Mouse (Mus musculus): ENCODE data around the gene Itpkb. TPM values are rescaled to one million over a fixed set of nuclear protein-coding genes. Genes with fewer than 3 reads are reported as not detected.

Itpkb gene
- polyA plus RNA-seq, 1 experiment from 2014 or later, result 1.8 TPM

DNA sequence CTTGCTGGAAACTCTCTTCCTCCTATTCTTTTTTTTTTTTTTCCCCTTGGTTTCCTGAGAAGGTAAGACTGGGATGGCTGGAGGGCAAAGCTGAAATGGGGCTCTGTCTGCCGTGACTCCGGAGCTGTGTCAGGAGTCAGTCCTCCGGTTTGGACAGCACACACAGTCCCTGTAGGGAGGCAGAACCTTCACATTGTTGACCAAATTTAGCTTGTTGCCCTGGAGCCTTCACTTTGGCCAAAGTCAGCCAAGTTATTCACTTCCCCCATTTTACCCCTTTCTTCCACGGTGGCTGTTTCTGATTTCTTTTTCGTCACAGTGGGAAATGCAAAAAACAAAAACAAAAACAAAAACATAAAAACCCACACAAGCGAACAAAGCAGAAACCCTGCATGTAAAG is 18.0 kb upstream of the Itpkb start:
- H3K36me3 ChIP-seq (ENCODE audit: control insufficient read depth, insufficient read depth, low read length), result no peaks in the 10 kb centered on the region
- H3K4me3 ChIP-seq (replicated peaks; ENCODE audit: low read depth, low read length), result no peak overlapping the region
- no peak for ATAC-seq (ENCODE audit: low FRiP score, low TSS enrichment)
- no peaks in the 10 kb centered on the region for H3K9me3 ChIP-seq (ENCODE audit: control insufficient read depth, low read length)
- no peak overlapping the region for H3K4me2 ChIP-seq (ENCODE audit: low read length)
- H3K27me3 ChIP-seq (ENCODE audit: control insufficient read depth, insufficient read depth, low read length), result no peaks in the 10 kb centered on the region
- H3K4me1 ChIP-seq (ENCODE audit: control insufficient read depth, insufficient read depth, low read length), result peaks cover 20% of the 10 kb centered on the region
- WGBS, result 55% methylated on average over 6 of the region's 6 CpGs
- H3K9ac ChIP-seq (replicated peaks; ENCODE audit: low read length), result no peak overlapping the region
- H3K27ac ChIP-seq (replicated peaks; ENCODE audit: low read depth, low read length), result no peak overlapping the region
- no peak for DNase-seq

GRCm38 (mm10) chr1:180312792-180313311 is 17.4 kb upstream of the Itpkb start:
- Histone ChIP-seq H3K9ac (replicated peaks; ENCODE audit: low read length) (peak overlapping the region; percentile 36; the same call in 1 of the 2 replicates), H3K27ac (replicated peaks; ENCODE audit: low read depth, low read length) (peak overlapping the region; percentile 64), H3K27me3 (ENCODE audit: control insufficient read depth, insufficient read depth, low read length) (no peaks in the 10 kb centered on the region), H3K4me2 (ENCODE audit: low read length) (peak overlapping the region; percentile 59), H3K9me3 (ENCODE audit: control insufficient read depth, low read length) (no peaks in the 10 kb centered on the region), H3K4me1 (ENCODE audit: control insufficient read depth, insufficient read depth, low read length) (peaks cover 18% of the 10 kb centered on the region), H3K36me3 (ENCODE audit: control insufficient read depth, insufficient read depth, low read length) (no peaks in the 10 kb centered on the region), H3K4me3 (replicated peaks; ENCODE audit: low read depth, low read length) (no peak overlapping the region)
- DNase-seq (peak; percentile 80), ATAC-seq (ENCODE audit: low FRiP score, low TSS enrichment) (peak; percentile 53; the same call in 1 of the 2 replicates)
- 25% methylated on average over 6 of the region's 6 CpGs for WGBS

GRCm38 (mm10) chr1:180313517-180314440 is 16.5 kb upstream of the Itpkb start:
- peaks cover 17% of the 10 kb centered on the region for H3K4me1 ChIP-seq (ENCODE audit: control insufficient read depth, insufficient read depth, low read length)
- peak overlapping the region; percentile 27 for H3K4me3 ChIP-seq (replicated peaks; ENCODE audit: low read depth, low read length)
- ATAC-seq (ENCODE audit: low FRiP score, low TSS enrichment) (peak; percentile 79; the same call in 1 of the 2 replicates), DNase-seq (peak; percentile 81)
- no peaks in the 10 kb centered on the region for H3K36me3 ChIP-seq (ENCODE audit: control insufficient read depth, insufficient read depth, low read length)
- WGBS, result 11% methylated on average over 20 of the region's 20 CpGs
- H3K9me3 ChIP-seq (ENCODE audit: control insufficient read depth, low read length), result no peaks in the 10 kb centered on the region
- peak overlapping the region; percentile 36; the same call in 1 of the 2 replicates for H3K9ac ChIP-seq (replicated peaks; ENCODE audit: low read length)
- no peaks in the 10 kb centered on the region for H3K27me3 ChIP-seq (ENCODE audit: control insufficient read depth, insufficient read depth, low read length)
- peak overlapping the region; percentile 64 for H3K27ac ChIP-seq (replicated peaks; ENCODE audit: low read depth, low read length)
- peak overlapping the region; percentile 59 for H3K4me2 ChIP-seq (ENCODE audit: low read length)

GRCm38 (mm10) chr1:180314641-180315040 is 15.6 kb upstream of the Itpkb start:
- Histone ChIP-seq H3K9ac (replicated peaks; ENCODE audit: low read length) (no peak overlapping the region), H3K27me3 (ENCODE audit: control insufficient read depth, insufficient read depth, low read length) (no peaks in the 10 kb centered on the region), H3K4me2 (ENCODE audit: low read length) (no peak overlapping the region), H3K4me3 (replicated peaks; ENCODE audit: low read depth, low read length) (no peak overlapping the region), H3K9me3 (ENCODE audit: control insufficient read depth, low read length) (no peaks in the 10 kb centered on the region), H3K27ac (replicated peaks; ENCODE audit: low read depth, low read length) (no peak overlapping the region), H3K36me3 (ENCODE audit: control insufficient read depth, insufficient read depth, low read length) (no peaks in the 10 kb centered on the region), H3K4me1 (ENCODE audit: control insufficient read depth, insufficient read depth, low read length) (peaks cover 17% of the 10 kb centered on the region)
- ATAC-seq (ENCODE audit: low FRiP score, low TSS enrichment) (no peak), DNase-seq (no peak)
- 88% methylated on average over 11 of the region's 11 CpGs for WGBS

- H3K27ac ChIP-seq (replicated peaks; ENCODE audit: low read depth, low read length), result no peak overlapping the region
- ATAC-seq (ENCODE audit: low FRiP score, low TSS enrichment) (no peak), DNase-seq (no peak)
- no peak overlapping the region for H3K4me3 ChIP-seq (replicated peaks; ENCODE audit: low read depth, low read length)
- H3K4me2 ChIP-seq (ENCODE audit: low read length), result no peak overlapping the region
- H3K9ac ChIP-seq (replicated peaks; ENCODE audit: low read length), result no peak overlapping the region
- H3K4me1 ChIP-seq (ENCODE audit: control insufficient read depth, insufficient read depth, low read length), result peaks cover 17% of the 10 kb centered on the region
- no peaks in the 10 kb centered on the region for H3K27me3 ChIP-seq (ENCODE audit: control insufficient read depth, insufficient read depth, low read length)
- no peaks in the 10 kb centered on the region for H3K9me3 ChIP-seq (ENCODE audit: control insufficient read depth, low read length)
- H3K36me3 ChIP-seq (ENCODE audit: control insufficient read depth, insufficient read depth, low read length), result no peaks in the 10 kb centered on the region
- 80% methylated on average over 3 of the region's 3 CpGs for WGBS
Measured at GRCm38 (mm10) chr1:180315127-180315526, 15.2 kb upstream of the Itpkb start.

DNA sequence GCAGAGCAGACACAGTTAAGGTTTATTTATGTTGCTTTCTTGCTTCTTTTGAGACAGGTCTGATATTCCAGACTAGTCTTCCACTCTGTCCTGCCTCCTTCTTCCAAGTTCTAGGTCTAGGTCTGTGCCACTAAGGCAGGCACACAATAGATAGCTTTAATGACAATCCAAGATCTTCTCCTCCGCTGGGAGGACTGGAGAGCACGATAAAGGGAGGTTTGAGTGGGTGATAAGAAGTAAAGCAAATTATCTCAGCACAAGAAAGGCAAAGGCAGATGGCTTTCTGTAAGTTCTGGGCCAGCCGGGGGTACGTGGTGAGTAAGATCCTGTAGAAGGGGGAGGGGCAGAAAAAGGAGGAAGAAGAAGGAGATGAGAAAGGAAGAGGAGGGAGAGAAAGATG is 12.8 kb upstream of the Itpkb start:
- no peak for ATAC-seq (ENCODE audit: low FRiP score, low TSS enrichment)
- 78% methylated on average over 4 of the region's 4 CpGs for WGBS
- Histone ChIP-seq H3K27me3 (ENCODE audit: control insufficient read depth, insufficient read depth, low read length) (no peaks in the 10 kb centered on the region), H3K4me1 (ENCODE audit: control insufficient read depth, insufficient read depth, low read length) (peaks cover 17% of the 10 kb centered on the region), H3K9ac (replicated peaks; ENCODE audit: low read length) (no peak overlapping the region), H3K4me2 (ENCODE audit: low read length) (no peak overlapping the region), H3K36me3 (ENCODE audit: control insufficient read depth, insufficient read depth, low read length) (no peaks in the 10 kb centered on the region), H3K9me3 (ENCODE audit: control insufficient read depth, low read length) (no peaks in the 10 kb centered on the region), H3K27ac (replicated peaks; ENCODE audit: low read depth, low read length) (no peak overlapping the region), H3K4me3 (replicated peaks; ENCODE audit: low read depth, low read length) (no peak overlapping the region)
- no peak for DNase-seq

- ATAC-seq (ENCODE audit: low FRiP score, low TSS enrichment) (no peak), DNase-seq (no peak)
- Histone ChIP-seq H3K27me3 (ENCODE audit: control insufficient read depth, insufficient read depth, low read length) (no peaks in the 10 kb centered on the region), H3K4me3 (replicated peaks; ENCODE audit: low read depth, low read length) (no peak overlapping the region), H3K27ac (replicated peaks; ENCODE audit: low read depth, low read length) (no peak overlapping the region), H3K36me3 (ENCODE audit: control insufficient read depth, insufficient read depth, low read length) (no peaks in the 10 kb centered on the region), H3K9ac (replicated peaks; ENCODE audit: low read length) (no peak overlapping the region), H3K4me2 (ENCODE audit: low read length) (no peak overlapping the region), H3K4me1 (ENCODE audit: control insufficient read depth, insufficient read depth, low read length) (peaks cover 8% of the 10 kb centered on the region), H3K9me3 (ENCODE audit: control insufficient read depth, low read length) (no peaks in the 10 kb centered on the region)
- WGBS, result 92% methylated on average over 5 of the region's 5 CpGs
Measured at GRCm38 (mm10) chr1:180318407-180318806, 11.9 kb upstream of the Itpkb start.

GRCm38 (mm10) chr1:180319895-180320294 is 10.4 kb upstream of the Itpkb start:
- ATAC-seq (ENCODE audit: low FRiP score, low TSS enrichment) (no peak), DNase-seq (no peak)
- H3K4me2 ChIP-seq (ENCODE audit: low read length), result no peak overlapping the region
- 11% methylated on average over 10 of the region's 10 CpGs for whole genome bisulfite sequencing
- H3K4me1 ChIP-seq (ENCODE audit: control insufficient read depth, insufficient read depth, low read length), result no peaks in the 10 kb centered on the region
- H3K9ac ChIP-seq (replicated peaks; ENCODE audit: low read length), result no peak overlapping the region
- no peaks in the 10 kb centered on the region for H3K27me3 ChIP-seq (ENCODE audit: control insufficient read depth, insufficient read depth, low read length)
- no peak overlapping the region for H3K4me3 ChIP-seq (replicated peaks; ENCODE audit: low read depth, low read length)
- H3K9me3 ChIP-seq (ENCODE audit: control insufficient read depth, low read length), result no peaks in the 10 kb centered on the region
- H3K36me3 ChIP-seq (ENCODE audit: control insufficient read depth, insufficient read depth, low read length), result no peaks in the 10 kb centered on the region
- no peak overlapping the region for H3K27ac ChIP-seq (replicated peaks; ENCODE audit: low read depth, low read length)

- 91% methylated on average over 3 of the region's 3 CpGs for WGBS
- Histone ChIP-seq H3K27ac (replicated peaks; ENCODE audit: low read depth, low read length) (no peak overlapping the region), H3K9me3 (ENCODE audit: control insufficient read depth, low read length) (no peaks in the 10 kb centered on the region), H3K27me3 (ENCODE audit: control insufficient read depth, insufficient read depth, low read length) (no peaks in the 10 kb centered on the region), H3K4me3 (replicated peaks; ENCODE audit: low read depth, low read length) (no peak overlapping the region), H3K4me1 (ENCODE audit: control insufficient read depth, insufficient read depth, low read length) (no peaks in the 10 kb centered on the region), H3K4me2 (ENCODE audit: low read length) (no peak overlapping the region), H3K36me3 (ENCODE audit: control insufficient read depth, insufficient read depth, low read length) (no peaks in the 10 kb centered on the region), H3K9ac (replicated peaks; ENCODE audit: low read length) (no peak overlapping the region)
- no peak for DNase-seq
- ATAC-seq (ENCODE audit: low FRiP score, low TSS enrichment), result no peak
Measured at GRCm38 (mm10) chr1:180322896-180323295, 7.4 kb upstream of the Itpkb start.
